Mouse (Mus musculus) liver, adult 2 months (tissue): ENCODE measurements around the gene Krtap1-5. TPM values are rescaled to one million over a fixed set of nuclear protein-coding genes. Genes with fewer than 3 reads are reported as not detected.
"Not testable (repeated sequence)": the region's sequence is repeated elsewhere in the genome, so short reads cannot be mapped to it uniquely, and the experiment has no call there.

Source experiments
- DNase-seq: peaks from one replicate; pipeline ENCODE4 v3.0.0-alpha.2; 2011; ENCODE audit warnings: low read depth, low spot score; ENCODE audit errors: extremely low read depth
- H3K27ac ChIP-seq: fragments of 200-500 bp; replicated peaks from 2 replicates; pipeline ENCODE4 v1.5.1; 2012; ENCODE audit warnings: low read depth, mild to moderate bottlenecking, control low read depth, inconsistent platforms, low read length; ENCODE audit not compliant: insufficient read depth
- H3K27me3 ChIP-seq: fragments of 200-500 bp; 2 replicates; pipeline ENCODE4 v1.6.1; 2012; ENCODE audit warnings: mild to moderate bottlenecking, moderate library complexity, low read length, inconsistent platforms; ENCODE audit not compliant: control insufficient read depth, insufficient read depth
- H3K36me3 ChIP-seq: fragments of 200-500 bp; 2 replicates; pipeline ENCODE4 v1.6.1; 2012; ENCODE audit warnings: low read length, inconsistent platforms; ENCODE audit not compliant: control insufficient read depth, insufficient read depth
- H3K4me1 ChIP-seq: fragments of 200-500 bp; 2 replicates; pipeline ENCODE4 v1.6.1; 2011; ENCODE audit warnings: low read length; ENCODE audit not compliant: control insufficient read depth, insufficient read depth
- H3K4me3 ChIP-seq: fragments of 200-500 bp; 2 replicates; pipeline ENCODE4 v1.5.1; 2011; ENCODE audit warnings: low read depth, mild to moderate bottlenecking, control low read depth, low read length, moderate library complexity; ENCODE audit not compliant: insufficient read depth
- H3K79me2 ChIP-seq: fragments of 200-500 bp; 2 replicates; pipeline ENCODE4 v1.6.1; 2012; ENCODE audit warnings: inconsistent platforms, mild to moderate bottlenecking, low read length, moderate library complexity; ENCODE audit not compliant: control insufficient read depth, insufficient read depth
- H3K9ac ChIP-seq: fragments of 200-500 bp; 2 replicates; pipeline ENCODE4 v1.6.1; 2012; ENCODE audit warnings: low read depth, mild to moderate bottlenecking, control low read depth, inconsistent platforms, low read length
- CTCF ChIP-seq: fragments of 200-500 bp; IDR thresholded peaks from 2 replicates; pipeline ENCODE4 v1.5.1; 2011; ENCODE audit warnings: low read depth, low read length, control low read depth
- POLR2A ChIP-seq: fragments of 200-500 bp; IDR thresholded peaks from 2 replicates; pipeline ENCODE4 v1.6.1; 2011; ENCODE audit warnings: low read length, control low read depth; ENCODE audit not compliant: insufficient read depth; ENCODE audit errors: extremely low read depth
- WGBS: fragments of 180-500 bp; shearing (Covaris S2); methylation state at CpG from one replicate; pipeline ENCODE4 v1.1.7; 2018; 5-methylcytosine and 5-hydroxymethylcytosine counted together
- polyA plus RNA-seq: library from polyadenylated mRNA; depleted of rRNA; stranded (reverse); fragments of >200 nt; gene quantifications from 2 replicates; pipeline ENCODE4 v1.2.3, GENCODE M21; 2012; rRNA removed
- total RNA-seq: library from RNA; depleted of rRNA; stranded (reverse); fragments of >200 nt; gene quantifications from 2 replicates; pipeline ENCODE4 v1.2.3, GENCODE M21; 2014; rRNA removed

The Krtap1-5 gene
- total RNA-seq (not detected in 2 replicates), polyA plus RNA-seq (not detected in 2 replicates)

GRCm38 (mm10) chr11:99580636-99581035 lies at the start of gene Krtap1-5:
Gene Krtap1-5 (minus strand): TSS chr11:99581016.
- Histone ChIP-seq H3K36me3 (no peaks in the 10 kb centered on the region), H3K27ac (no peak within 1 kb of the TSS), H3K27me3 (0 out of 2 replicates have a peak, but pooled peaks cover 2% of the 10 kb centered on the region), H3K4me1 (no peaks in the 10 kb centered on the region), H3K4me3 (no peak within 1 kb of the TSS), H3K79me2 (no peaks in the 10 kb centered on the region), H3K9ac (no peak within 1 kb of the TSS)
- DNase-seq: no peak
- TF ChIP-seq CTCF: no peak
- no peak for TF ChIP-seq POLR2A
- WGBS: 90% methylated on average over 6 of the region's 6 CpGs

DNA sequence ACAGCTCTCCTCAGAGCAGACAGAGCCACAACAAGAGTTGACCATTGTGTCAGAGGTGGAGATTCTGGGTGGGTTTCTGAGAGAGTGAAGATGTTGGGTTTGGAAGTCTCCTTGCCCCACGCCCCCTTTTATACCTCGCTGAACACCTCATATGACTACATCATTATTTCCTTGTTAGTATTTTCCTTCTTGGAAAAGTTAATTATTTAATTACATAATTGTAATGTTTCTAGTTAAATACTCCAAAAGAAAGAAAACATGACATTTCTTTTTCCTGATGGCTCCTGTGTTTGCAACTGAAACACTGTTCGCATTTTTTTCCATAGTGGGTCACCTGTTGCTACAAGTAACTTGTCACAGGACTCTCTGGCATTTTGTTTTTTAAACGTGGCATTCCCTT lies 47.3 kb upstream of the Krtap1-5 start, which contains the start of gene Krtap4-1:
Gene Krtap4-1 (minus strand): TSS at position 101 of the 400 bp plus-strand sequence.
- Histone ChIP-seq H3K27me3 (peaks cover 5% of the 10 kb centered on the region; the same call in 1 of the 2 replicates), H3K36me3 (no peaks in the 10 kb centered on the region), H3K27ac (no peak within 1 kb of the TSS), H3K4me1 (no peaks in the 10 kb centered on the region), H3K79me2 (no peaks in the 10 kb centered on the region), H3K4me3 (no peak within 1 kb of the TSS), H3K9ac (no peak within 1 kb of the TSS)
- no peak for DNase-seq
- WGBS: 85% methylated on average over 4 of the region's 4 CpGs
- TF ChIP-seq POLR2A (no peak), CTCF (no peak)

GRCm38 (mm10) chr11:99620335-99620734 lies 39.5 kb upstream of the Krtap1-5 start, which contains the start of gene Gm11562:
Gene Gm11562 (minus strand): TSS chr11:99620435.
- 78% methylated on average over 2 of the region's 2 CpGs for WGBS
- Histone ChIP-seq H3K27ac (no peak within 1 kb of the TSS), H3K4me3 (no peak within 1 kb of the TSS), H3K79me2 (no peaks in the 10 kb centered on the region), H3K9ac (no peak within 1 kb of the TSS), H3K36me3 (no peaks in the 10 kb centered on the region), H3K27me3 (no peaks in the 10 kb centered on the region), H3K4me1 (no peaks in the 10 kb centered on the region)
- no peak for DNase-seq
- TF ChIP-seq CTCF (no peak), POLR2A (no peak)

- WGBS: 46% methylated on average over 3 of the region's 3 CpGs
- H3K27ac ChIP-seq: no peak within 1 kb of the TSS
- no peak within 1 kb of the TSS for H3K9ac ChIP-seq
- H3K27me3 ChIP-seq: no peaks in the 10 kb centered on the region
- no peaks in the 10 kb centered on the region for H3K36me3 ChIP-seq
- TF ChIP-seq POLR2A (no peak), CTCF (no peak)
- no peaks in the 10 kb centered on the region for H3K79me2 ChIP-seq
- H3K4me3 ChIP-seq: no peak within 1 kb of the TSS
- no peak for DNase-seq
- H3K4me1 ChIP-seq: no peaks in the 10 kb centered on the region
Measured at GRCm38 (mm10) chr11:99614796-99615363, 34.1 kb upstream of the Krtap1-5 start, which contains the start of gene Krtap2-4. Gene Krtap2-4 (minus strand): TSS chr11:99614846.

GRCm38 (mm10) chr11:99610089-99610488 lies 29.3 kb upstream of the Krtap1-5 start, which contains the start of gene Gm11937:
Gene Gm11937 (minus strand): TSS chr11:99610189.
- not testable (repeated sequence) for H3K36me3 ChIP-seq, H3K27ac ChIP-seq, H3K79me2 ChIP-seq, H3K4me1 ChIP-seq, DNase-seq, H3K9ac ChIP-seq, H3K4me3 ChIP-seq, H3K27me3 ChIP-seq
- 72% methylated on average over 1 of the region's 2 CpGs for WGBS

- 67% methylated on average over 1 of the region's 1 CpGs for WGBS
- H3K27me3 ChIP-seq: no peaks in the 10 kb centered on the region
- no peaks in the 10 kb centered on the region for H3K79me2 ChIP-seq
- H3K27ac ChIP-seq: no peak overlapping the region
- DNase-seq: no peak
- TF ChIP-seq CTCF (no peak), POLR2A (no peak)
- no peak overlapping the region for H3K9ac ChIP-seq
- H3K4me1 ChIP-seq: no peaks in the 10 kb centered on the region
- no peaks in the 10 kb centered on the region for H3K36me3 ChIP-seq
- no peak overlapping the region for H3K4me3 ChIP-seq
Measured at GRCm38 (mm10) chr11:99609126-99609525, 28.3 kb upstream of the Krtap1-5 start.

DNA sequence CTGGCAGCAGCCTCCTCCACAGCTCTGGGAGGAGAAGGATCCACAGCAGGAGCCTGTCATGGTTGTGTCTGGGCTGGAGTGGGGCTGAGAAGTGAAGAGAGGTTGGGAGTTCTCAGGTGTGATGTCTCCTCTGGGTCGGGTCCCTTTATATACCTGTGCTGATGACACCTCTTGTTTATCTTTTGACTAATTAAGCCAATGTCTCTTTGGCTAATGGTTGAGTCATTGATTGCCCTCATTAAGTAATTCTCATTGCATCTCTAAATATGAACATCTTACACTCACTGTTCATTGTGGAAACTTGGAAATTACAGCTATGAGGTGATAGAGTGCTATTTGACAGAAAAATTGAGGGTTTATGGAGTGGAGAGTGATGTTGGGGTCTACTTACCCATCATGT lies 22.4 kb upstream of the Krtap1-5 start, which contains the start of gene Gm11938:
Gene Gm11938 (minus strand): TSS at position 101 of the 400 bp plus-strand sequence.
- H3K79me2 ChIP-seq, H3K27ac ChIP-seq, H3K4me3 ChIP-seq, H3K36me3 ChIP-seq, H3K4me1 ChIP-seq, H3K9ac ChIP-seq, DNase-seq, H3K27me3 ChIP-seq: not testable (repeated sequence)
- WGBS: 36% methylated on average over 1 of the region's 1 CpGs

DNA sequence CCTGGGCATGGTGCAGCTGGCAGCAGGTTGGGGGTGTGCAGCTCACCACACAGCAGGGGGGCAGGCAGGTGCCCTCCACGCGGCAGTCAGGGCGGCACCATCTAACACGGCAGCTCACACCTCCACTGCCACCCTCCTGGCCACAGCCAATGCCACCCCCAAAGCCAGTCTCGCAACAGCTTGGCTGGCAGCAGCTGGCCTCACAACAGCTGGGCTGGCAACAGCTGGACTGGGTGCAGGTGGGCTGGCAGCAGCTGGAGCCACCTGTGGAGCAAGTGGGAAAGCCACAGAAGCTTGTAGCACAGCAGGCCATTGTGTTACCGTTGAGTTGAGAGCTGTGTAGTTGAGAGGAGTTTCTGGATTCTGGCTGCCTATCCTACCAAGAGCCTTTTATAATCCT lies 16.9 kb upstream of the Krtap1-5 start, which contains the start of gene Krtap9-3:
Gene Krtap9-3 (minus strand): TSS at position 364 of the 400 bp plus-strand sequence.
- not testable (repeated sequence) for H3K36me3 ChIP-seq, H3K4me3 ChIP-seq, H3K27me3 ChIP-seq, H3K4me1 ChIP-seq, H3K27ac ChIP-seq, H3K9ac ChIP-seq, H3K79me2 ChIP-seq, DNase-seq
- WGBS: 93% methylated on average over 6 of the region's 6 CpGs
